Mouse (Mus musculus) embryonic fibroblast, embryonic 13.5 days (primary cell): Measurements from ENCODE around the gene Sqor. TPM values are rescaled to one million over a fixed set of nuclear protein-coding genes. Genes with fewer than 3 reads are reported as not detected.

Experiments
- H3K27ac ChIP-seq: 2 replicates; pipeline ENCODE4 v1.5.1; 2012; ENCODE audit warnings: low read length, control low read depth, inconsistent platforms; ENCODE audit not compliant: insufficient read depth
- H3K4me1 ChIP-seq: 2 replicates; pipeline ENCODE4 v1.6.1; 2011; ENCODE audit warnings: low read length; ENCODE audit not compliant: control insufficient read depth, insufficient read depth
- H3K4me3 ChIP-seq: 2 replicates; pipeline ENCODE4 v1.5.1; 2011; ENCODE audit warnings: mild to moderate bottlenecking, control low read depth, low read length; ENCODE audit not compliant: insufficient read depth
- CTCF ChIP-seq: IDR thresholded peaks from 2 replicates; pipeline ENCODE4 v1.5.1; 2011; ENCODE audit warnings: mild to moderate bottlenecking, control low read depth, low read length, moderate library complexity, borderline replicate concordance; ENCODE audit not compliant: insufficient read depth
- POLR2A ChIP-seq: IDR thresholded peaks from 2 replicates; pipeline ENCODE4 v1.6.1; 2011; ENCODE audit warnings: low read depth, mild to moderate bottlenecking, control low read depth, low read length, moderate library complexity
- polyA plus RNA-seq: library from polyadenylated mRNA; stranded (reverse); fragments of >200 nt; gene quantifications from 2 replicates; pipeline ENCODE4 v1.2.4, GENCODE M21; 2011; ENCODE audit warnings: low read depth; ENCODE audit not compliant: missing spikeins, insufficient read length

The Sqor gene
- 16.2 and 22.2 TPM in 2 replicates for polyA plus RNA-seq

DNA sequence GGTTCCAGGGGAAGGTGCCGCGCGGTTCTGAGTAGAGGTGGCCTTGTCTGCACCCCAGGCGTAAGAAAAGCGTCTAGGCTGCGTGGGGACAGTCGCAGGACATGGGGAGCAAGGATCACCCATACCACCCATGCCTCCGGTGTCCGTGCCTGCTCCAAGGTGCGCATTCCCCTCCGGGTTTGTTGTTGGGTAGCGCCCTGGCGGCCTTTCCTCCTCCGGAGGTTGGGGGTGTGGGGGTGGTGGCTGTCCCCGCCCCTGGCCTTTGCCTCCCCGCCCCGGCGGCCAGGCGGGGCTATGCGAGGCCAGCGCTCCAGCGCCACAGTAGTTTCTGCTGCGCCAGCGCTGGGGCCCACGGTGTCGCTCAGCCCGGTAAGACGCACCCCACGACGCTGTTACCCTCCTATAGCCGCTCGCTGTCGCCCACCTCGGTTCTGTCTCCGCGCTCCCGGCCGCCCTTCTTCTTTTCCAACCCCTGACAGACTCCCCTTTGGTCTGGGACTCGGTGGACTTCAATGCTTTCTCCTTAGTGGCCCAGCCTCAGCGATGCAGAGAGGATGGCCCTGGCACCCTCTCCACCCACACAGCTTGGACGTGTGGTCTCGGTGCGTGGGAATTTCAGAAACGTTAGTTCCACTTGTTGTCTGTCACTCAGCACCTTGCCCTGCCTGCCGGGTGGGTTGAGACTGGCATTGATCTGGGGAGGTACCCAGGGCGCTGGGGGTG is at the start of gene Sqor:
TSS of gene Sqor (plus strand) at position 167 of the 723 bp plus-strand sequence.
- Histone ChIP-seq H3K27ac (no peak within 1 kb of the TSS), H3K4me1 (no peaks in the 10 kb centered on the region), H3K4me3 (peak within 1 kb of the TSS; percentile 58)
- no peak for TF ChIP-seq CTCF
- peak; percentile 83 for TF ChIP-seq POLR2A

DNA sequence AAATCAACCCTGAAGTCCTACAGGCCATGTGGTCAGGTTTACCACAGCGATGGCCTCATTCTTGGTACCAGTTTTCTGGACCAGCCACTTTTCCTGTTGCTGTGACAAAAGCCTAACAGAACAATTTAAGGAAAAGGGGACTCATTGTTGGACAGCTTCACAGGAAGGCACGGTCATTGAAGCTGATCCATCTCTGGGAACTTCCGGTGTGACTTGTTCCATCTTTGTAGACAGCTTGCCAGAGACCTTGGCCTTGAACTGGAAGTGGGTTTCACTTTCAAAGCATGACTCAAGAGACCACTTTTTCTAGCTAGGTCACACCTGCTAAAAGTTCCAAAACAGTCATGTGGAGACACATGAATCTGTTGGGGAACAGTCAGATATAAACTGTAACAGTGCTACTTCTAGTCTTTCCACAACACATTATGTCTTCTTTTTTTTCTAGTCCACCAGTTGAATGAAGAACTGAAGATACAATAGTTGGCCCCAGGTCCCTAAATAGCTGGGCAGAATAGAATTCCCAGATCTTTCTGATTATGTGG is 48.7 kb upstream of the Sqor start:
- no peak overlapping the region for H3K4me3 ChIP-seq
- TF ChIP-seq POLR2A (no peak), CTCF (no peak)
- no peak overlapping the region for H3K27ac ChIP-seq
- H3K4me1 ChIP-seq, result peaks cover 20% of the 10 kb centered on the region

DNA sequence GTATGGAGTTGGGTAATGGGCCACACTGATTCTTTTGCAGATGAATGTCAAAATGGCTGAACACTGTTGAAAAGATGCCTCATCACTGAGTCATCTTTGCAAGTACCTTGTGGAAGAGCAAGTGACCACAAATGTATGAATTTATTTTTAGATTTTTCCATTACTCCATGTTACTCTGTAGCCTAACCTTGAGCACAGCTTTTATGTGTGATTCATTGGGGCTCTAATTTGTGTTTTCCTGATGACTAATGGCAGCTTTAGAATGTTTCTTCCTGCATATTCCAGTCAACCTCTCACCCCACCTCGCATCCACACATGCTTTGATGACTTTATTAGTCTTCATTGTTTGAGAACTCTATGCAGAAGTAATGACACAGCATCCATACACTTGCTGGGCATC is 45.8 kb upstream of the Sqor start:
- Histone ChIP-seq H3K4me3 (no peak overlapping the region), H3K27ac (no peak overlapping the region), H3K4me1 (peaks cover 20% of the 10 kb centered on the region)
- TF ChIP-seq POLR2A, result no peak
- TF ChIP-seq CTCF, result no peak

DNA sequence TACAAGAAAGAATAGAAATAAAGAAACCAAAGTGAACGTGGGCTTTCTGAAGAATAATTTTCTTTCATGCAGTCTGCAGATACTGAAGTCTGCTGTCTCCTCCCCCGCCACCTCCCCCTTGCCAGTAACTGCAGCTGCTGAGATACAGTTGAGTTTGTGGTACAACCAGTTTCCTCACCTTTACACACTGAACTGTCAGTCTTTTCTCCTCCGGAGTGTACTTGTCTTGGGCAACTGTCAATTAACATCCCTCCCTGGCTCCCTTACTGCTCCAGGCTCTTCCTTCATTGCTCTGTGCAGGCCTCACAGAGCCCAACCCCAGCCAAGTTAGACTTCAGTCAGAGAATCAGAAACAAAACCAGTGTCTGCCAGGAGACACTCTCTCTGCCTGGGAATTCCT is 44.5 kb upstream of the Sqor start:
- Histone ChIP-seq H3K27ac (no peak overlapping the region), H3K4me3 (no peak overlapping the region), H3K4me1 (peaks cover 16% of the 10 kb centered on the region)
- TF ChIP-seq CTCF (no peak), POLR2A (no peak)

DNA sequence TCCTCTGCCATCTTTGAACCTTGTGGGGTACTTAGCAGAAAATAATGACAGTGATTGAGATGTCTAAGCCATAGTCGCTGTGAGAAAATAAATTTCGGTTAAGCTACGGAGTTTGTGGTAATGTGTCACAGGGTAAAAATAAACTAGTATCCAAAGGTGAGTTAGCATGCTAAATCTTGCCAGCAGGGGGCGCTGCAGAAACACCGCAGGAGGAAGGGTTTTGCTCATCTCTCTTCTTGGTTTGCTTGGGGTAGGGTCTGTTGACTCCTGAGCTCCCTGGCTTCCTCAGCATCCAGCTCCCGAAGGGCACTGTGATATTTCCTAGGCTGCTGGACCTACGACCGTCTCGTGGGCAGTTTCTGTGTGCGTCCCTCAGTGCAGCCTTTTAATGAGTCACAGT is 39.4 kb upstream of the Sqor start:
- TF ChIP-seq CTCF (no peak), POLR2A (no peak)
- Histone ChIP-seq H3K27ac (no peak overlapping the region), H3K4me3 (no peak overlapping the region), H3K4me1 (no peaks in the 10 kb centered on the region)

DNA sequence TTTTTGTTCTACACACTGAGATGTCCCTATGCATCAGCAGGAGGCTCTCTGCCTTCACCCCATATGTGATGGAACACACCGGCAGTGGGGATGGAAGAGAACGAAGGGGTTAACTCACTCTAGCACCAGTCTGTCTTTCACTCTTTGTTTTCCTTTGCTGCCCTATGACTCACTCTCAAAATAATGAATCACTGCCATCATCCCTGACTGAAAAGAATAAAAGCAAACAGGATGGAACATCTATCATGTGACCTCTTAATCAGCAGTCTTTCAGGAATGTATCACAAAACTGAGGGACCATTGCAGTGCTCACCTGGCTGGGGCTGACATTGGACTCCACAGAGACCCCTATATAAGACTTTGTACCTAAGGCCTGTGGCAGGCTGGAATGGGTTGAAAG is 33.6 kb upstream of the Sqor start:
- H3K4me3 ChIP-seq, result no peak overlapping the region
- H3K4me1 ChIP-seq, result peaks cover 4% of the 10 kb centered on the region; the same call in 1 of the 2 replicates
- H3K27ac ChIP-seq, result no peak overlapping the region
- TF ChIP-seq POLR2A (no peak), CTCF (no peak)

DNA sequence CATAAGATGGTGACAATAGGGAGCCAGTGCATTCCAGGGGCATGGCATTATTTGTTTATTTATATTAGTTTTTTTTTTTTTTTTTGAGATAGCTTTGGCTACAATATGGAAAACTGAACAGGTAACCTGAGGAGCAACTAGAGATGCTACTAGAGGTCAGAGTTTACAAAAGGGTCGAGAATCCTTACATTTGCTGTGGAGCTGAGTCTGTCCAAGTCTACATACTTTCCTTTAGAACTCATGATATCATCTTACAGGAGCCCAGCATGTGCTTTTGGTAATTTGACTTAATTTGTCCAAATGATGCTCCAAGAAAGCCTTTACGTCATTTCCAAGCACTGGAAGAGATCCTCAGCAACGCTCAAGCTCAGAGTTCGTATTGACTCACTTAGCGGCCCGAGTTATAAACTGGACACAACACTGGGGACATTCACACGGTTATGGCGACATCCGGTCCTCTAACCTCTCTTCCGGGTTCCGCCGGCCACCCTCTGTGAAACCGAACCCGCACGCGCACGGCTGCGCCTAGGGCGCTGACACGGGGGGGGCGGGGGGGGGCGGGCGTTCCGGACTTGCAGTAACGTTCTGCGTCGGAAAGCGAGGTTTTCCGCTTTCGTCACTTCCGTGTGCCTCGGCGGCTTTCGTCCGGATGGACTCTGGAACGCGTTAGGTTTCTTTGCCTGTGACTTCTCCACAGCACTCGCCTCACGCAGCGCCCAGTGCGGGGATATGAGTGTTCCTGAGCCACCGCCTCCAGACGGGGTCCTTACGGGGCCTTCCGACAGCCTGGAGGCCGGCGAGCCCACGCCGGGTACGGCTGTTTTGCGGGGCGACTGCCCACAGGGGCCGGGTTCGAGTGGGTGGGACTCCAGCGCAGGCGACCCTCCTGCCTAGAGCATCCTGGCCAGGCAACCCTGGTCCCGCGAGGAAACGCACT is 26.9 kb upstream of the Sqor start, which contains the start of gene Bloc1s6:
TSS of gene Bloc1s6 (plus strand) at position 610 of the 937 bp plus-strand sequence.
- H3K4me1 ChIP-seq, result peaks cover 7% of the 10 kb centered on the region
- peak within 1 kb of the TSS; percentile 83 for H3K4me3 ChIP-seq
- peak within 1 kb of the TSS; percentile 81 for H3K27ac ChIP-seq
- TF ChIP-seq CTCF (no peak), POLR2A (peak; percentile 83)

DNA sequence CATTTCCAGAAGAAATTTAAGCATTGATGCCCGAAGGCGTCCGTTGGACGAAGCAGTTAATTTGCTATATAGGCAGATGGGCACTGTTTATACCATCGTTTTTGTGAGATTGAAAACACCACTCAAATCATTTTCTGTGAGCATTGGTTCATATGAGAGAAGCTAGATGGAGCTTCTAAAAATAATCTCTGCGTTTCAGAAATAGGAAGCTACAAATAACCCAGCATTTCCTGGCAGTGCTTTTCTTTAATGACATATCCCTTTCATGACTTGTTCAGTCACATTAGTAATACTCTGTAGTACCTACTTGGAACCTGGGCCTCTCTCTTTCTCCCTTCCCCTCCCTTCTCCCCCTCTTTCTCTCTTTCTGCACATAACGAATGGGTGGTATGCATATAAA is 26.0 kb upstream of the Sqor start:
- no peak for TF ChIP-seq POLR2A
- no peak for TF ChIP-seq CTCF
- Histone ChIP-seq H3K4me3 (peak overlapping the region; percentile 83), H3K27ac (peak overlapping the region; percentile 56), H3K4me1 (peaks cover 7% of the 10 kb centered on the region)

DNA sequence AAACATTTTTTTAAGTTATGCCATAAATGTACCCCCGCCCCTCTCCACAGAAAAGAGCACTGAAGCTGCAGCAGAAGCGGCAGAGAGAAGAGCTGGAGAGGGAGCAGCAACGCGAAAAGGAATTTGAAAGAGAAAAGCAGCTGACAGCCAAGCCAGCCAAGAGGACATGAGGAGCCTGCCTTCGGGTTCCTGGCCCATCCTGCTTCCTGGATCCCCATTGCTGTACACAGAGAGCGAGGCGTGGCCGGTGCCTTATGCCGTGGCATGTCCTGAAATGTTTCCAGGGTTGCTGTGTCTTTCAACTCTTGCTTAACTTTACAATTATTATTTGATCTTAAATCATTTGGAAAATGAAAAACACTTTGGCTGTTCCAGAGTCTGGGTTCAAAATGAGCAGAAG is 18.6 kb upstream of the Sqor start:
- Histone ChIP-seq H3K4me3 (no peak overlapping the region), H3K27ac (no peak overlapping the region), H3K4me1 (no peaks in the 10 kb centered on the region)
- TF ChIP-seq POLR2A (no peak), CTCF (no peak)

DNA sequence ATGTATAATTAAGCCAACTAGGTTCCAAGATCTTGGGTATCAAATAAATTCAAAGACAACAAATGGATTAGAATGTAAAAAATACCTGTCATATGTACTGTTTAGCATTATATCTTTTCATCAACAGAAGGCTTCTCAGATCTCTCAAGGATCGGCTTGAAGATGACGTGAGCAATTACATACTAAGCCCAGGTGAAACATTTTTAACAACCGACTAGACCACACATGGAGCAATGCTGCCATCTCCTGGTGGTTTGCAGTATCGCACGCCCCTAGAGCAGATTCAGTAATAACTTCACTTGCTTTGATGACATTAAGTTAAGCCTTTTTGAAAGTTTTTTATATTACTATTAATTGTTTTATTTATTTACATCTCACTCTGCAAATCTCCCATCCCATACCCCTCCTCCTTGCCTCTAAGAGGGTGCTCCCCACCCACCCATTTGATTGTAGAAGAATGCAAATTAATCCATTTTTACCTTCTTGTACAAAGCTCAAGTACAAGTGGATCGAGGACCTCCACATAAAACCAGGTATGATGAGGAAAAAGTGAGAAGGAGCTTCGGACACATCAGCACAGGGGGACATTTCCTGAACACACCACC is 11.2 kb upstream of the Sqor start:
- TF ChIP-seq POLR2A (no peak), CTCF (peak; percentile 78; the same call in 1 of the 2 replicates)
- no peak overlapping the region for H3K4me3 ChIP-seq
- H3K27ac ChIP-seq, result no peak overlapping the region
- H3K4me1 ChIP-seq, result no peaks in the 10 kb centered on the region
